Mouse (Mus musculus): ENCODE measurements at regions not wholly inside any gene's neighbourhood (a gene's known extent, or its start where the extent isn't known, plus 50 kb on each side); places are given as distances from the start of the nearest gene placed in this dataset.

DNA sequence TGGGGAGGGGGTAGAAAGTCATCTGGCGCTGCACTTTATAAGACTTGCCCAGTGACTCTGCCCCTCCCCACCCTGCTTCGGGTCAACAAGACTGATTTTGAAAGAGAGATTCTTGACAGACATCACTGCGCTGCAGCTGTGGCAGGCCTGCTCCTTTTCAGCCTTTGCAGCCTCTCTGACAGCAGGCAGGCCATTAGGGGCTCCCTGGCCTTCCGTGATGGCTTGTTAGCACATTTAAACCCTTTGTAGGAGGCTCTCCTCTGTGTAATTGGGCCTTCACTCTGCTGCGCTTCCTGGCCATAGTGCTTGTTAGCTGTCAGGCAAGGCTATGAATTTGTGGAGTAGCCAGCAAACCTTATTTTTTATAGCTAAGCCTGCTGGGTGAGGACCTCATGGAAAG is 232.3 kb upstream of the Wscd1 start:
- TF ChIP-seq CTCF (IDR thresholded peaks at IDR 0.05; ENCODE audit: borderline replicate concordance, extremely low read depth, insufficient read depth, insufficient read length) (no peak), POLR2A (IDR thresholded peaks at IDR 0.05; ENCODE audit: borderline replicate concordance, extremely low read depth, insufficient read depth, insufficient read length, poor library complexity, severe bottlenecking) (no peak)
- peak; percentile 92 for DNase-seq (ENCODE audit: low read depth)

DNA sequence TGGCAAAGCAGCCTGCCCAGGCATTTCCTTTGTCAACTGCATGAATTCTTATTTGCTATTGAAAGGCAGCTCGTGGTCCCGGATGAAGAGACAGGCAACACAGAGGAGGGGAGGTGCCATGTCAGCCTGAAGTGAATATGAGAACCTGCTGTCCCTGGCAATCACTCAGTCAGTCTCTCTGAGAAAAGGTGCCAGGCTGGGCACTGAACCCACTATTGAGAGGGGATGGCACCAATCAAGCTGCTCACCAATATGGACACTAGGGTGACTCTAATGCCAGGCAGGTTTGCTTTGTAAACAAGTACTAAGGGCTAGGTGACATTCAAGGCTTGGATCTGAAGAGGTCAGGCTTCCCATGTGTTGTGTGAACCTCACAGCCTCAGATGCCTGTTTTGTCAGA is 222.0 kb upstream of the Wscd1 start:
- TF ChIP-seq CTCF (IDR thresholded peaks at IDR 0.05; ENCODE audit: borderline replicate concordance, extremely low read depth, insufficient read depth, insufficient read length) (no peak), POLR2A (IDR thresholded peaks at IDR 0.05; ENCODE audit: borderline replicate concordance, extremely low read depth, insufficient read depth, insufficient read length, poor library complexity, severe bottlenecking) (no peak)
- DNase-seq (ENCODE audit: low read depth): no peak

DNA sequence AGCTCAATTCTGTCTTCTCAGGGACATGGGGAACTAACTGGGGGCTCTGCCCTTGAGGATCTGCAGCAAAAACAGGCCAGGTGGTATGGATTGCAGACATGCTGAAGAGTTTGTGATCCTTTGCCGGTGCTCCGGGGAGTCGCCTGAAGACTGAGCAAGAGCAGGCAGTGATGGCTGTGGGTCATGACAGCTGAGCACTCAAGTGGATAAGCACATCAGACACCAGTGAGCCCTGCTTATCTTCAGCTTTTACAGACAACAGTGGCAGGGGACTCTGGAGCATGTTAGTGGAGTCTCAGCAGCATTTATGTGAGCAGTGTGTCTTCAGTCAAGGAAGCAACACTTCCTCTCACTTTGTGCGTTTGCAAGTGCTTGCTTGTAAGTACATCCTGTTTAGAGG is 221.1 kb upstream of the Wscd1 start:
- no peak for DNase-seq (ENCODE audit: low read depth)
- TF ChIP-seq CTCF (IDR thresholded peaks at IDR 0.05; ENCODE audit: borderline replicate concordance, extremely low read depth, insufficient read depth, insufficient read length): no peak
- TF ChIP-seq POLR2A (IDR thresholded peaks at IDR 0.05; ENCODE audit: borderline replicate concordance, extremely low read depth, insufficient read depth, insufficient read length, poor library complexity, severe bottlenecking): no peak

DNA sequence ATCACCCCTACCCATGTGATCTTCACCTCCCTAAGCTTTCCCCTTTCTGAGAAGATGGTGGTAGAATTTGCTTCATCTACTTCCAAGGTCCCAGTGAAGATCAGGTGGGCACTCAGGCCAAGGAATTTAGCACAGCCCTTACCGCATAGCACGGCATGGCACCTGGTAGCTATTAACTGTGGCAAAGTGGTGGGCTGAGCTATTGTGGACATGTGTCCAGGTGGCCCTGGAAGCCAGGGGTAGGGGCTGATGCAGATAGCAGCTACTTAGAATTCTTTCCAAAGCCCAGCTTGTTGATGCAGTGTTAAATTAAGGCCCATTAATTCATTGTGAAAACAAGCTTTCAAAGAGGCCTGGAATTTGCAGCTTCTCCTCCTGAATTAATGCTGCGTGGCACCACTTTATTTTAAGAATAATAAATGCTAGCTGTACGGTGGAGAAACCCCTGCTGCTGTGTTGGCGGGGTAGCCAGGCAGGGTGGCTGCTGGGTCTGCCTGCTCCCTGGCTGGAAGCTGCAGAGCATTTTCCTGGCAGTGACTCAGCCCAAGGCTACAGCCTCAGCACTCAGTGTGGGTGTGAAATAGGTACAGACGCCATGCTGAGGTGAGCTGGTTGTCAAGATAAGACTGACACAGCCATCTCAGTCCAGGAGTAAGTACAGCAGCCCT is 208.4 kb upstream of the Wscd1 start:
- DNase-seq (ENCODE audit: low read depth): peak; percentile 68

DNA sequence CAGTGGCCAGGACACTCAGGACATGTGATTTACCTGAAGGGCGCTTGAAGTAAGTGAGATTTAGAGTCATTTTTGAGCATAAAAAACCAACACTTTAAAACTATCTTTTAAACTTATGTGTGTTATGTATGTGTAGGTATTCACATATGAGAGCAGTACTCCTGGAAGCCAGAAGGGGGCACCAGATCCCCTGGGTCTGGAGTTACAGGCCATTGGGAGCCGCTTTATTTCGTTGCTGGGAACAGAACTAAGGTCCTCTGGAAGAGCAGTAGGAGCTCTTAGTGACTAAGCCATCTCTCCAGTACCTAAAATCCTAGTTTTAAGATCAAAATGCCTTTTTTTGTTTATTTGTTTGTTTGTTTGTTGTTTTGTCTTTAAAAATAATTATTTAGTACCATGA is 192.3 kb upstream of the Wscd1 start:
- DNase-seq (ENCODE audit: low read depth): no peak
- peak; percentile 34; the same call in 1 of the 2 replicates for TF ChIP-seq CTCF (IDR thresholded peaks at IDR 0.05; ENCODE audit: borderline replicate concordance, extremely low read depth, insufficient read depth, insufficient read length)
- TF ChIP-seq POLR2A (IDR thresholded peaks at IDR 0.05; ENCODE audit: borderline replicate concordance, extremely low read depth, insufficient read depth, insufficient read length, poor library complexity, severe bottlenecking): no peak

More for the DNA sequence above, 208.4 kb upstream of the Wscd1 start:
- no peak for TF ChIP-seq POLR2A (IDR thresholded peaks at IDR 0.05; ENCODE audit: borderline replicate concordance, extremely low read depth, insufficient read depth, insufficient read length, poor library complexity, severe bottlenecking)
- no peak for TF ChIP-seq CTCF (IDR thresholded peaks at IDR 0.05; ENCODE audit: borderline replicate concordance, extremely low read depth, insufficient read depth, insufficient read length)

DNA sequence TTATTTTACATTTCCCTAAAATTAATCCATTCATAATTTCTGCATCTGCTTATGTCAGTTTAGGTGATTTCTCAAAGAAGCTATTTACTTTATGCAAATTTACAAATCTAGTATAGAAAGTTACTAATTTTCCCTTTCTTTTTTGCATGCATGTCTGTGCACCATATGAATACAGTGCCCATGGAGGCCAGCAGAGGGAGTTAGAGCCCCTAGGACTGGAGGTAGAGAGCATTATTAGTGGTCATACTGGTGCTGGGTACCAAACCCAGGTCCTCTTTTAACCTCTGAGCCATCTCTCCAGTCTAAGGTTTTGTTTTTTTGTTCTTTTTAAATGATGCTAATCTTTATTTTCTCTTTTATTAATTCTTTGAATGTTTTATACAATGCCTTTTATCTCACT is 184.9 kb upstream of the Wscd1 start:
- DNase-seq (ENCODE audit: low read depth): no peak
- TF ChIP-seq POLR2A (IDR thresholded peaks at IDR 0.05; ENCODE audit: borderline replicate concordance, extremely low read depth, insufficient read depth, insufficient read length, poor library complexity, severe bottlenecking) (no peak), CTCF (IDR thresholded peaks at IDR 0.05; ENCODE audit: borderline replicate concordance, extremely low read depth, insufficient read depth, insufficient read length) (no peak)

DNA sequence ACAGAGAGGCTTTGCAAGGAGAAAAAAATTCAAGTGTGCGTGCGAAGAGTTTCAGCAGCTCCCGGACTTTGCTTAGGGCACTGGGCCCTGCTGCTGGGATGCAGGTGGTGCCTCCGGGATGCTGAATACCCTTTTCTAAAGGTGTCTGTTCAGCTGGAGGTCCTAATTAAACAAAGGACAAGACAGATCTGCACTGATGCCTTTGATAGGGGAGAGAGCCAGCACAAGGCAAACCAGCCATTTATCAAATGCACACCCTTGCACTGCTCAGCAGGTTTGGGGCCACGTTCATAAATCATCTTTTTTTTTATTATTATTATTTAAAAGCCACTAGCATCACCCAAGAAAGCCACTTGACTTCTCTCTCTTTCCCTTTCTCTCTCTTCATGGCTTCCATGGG is 172.9 kb upstream of the Wscd1 start:
- TF ChIP-seq POLR2A (IDR thresholded peaks at IDR 0.05; ENCODE audit: borderline replicate concordance, extremely low read depth, insufficient read depth, insufficient read length, poor library complexity, severe bottlenecking) (no peak), CTCF (IDR thresholded peaks at IDR 0.05; ENCODE audit: borderline replicate concordance, extremely low read depth, insufficient read depth, insufficient read length) (no peak)
- no peak for DNase-seq (ENCODE audit: low read depth)

DNA sequence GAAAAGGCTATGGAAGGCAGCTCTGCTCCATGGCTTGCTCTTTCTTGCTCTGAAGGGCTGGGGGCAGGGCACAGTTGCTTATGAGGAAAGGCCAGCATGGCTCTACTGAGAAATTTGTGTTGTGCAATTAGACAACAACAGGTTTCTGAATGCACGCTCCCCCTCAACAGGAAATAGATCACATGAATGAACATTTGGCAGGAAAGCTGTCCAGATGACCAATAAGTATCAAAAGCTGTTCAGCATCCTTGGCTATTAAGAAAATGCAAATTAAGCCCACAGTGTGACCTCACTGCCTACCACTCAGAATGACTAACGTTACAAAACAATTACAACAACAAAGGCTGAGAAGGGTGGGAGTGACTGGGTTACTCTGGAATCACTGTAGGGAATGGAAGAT is 167.9 kb upstream of the Wscd1 start:
- no peak for TF ChIP-seq CTCF (IDR thresholded peaks at IDR 0.05; ENCODE audit: borderline replicate concordance, extremely low read depth, insufficient read depth, insufficient read length)
- no peak for TF ChIP-seq POLR2A (IDR thresholded peaks at IDR 0.05; ENCODE audit: borderline replicate concordance, extremely low read depth, insufficient read depth, insufficient read length, poor library complexity, severe bottlenecking)
- DNase-seq (ENCODE audit: low read depth): peak; percentile 85

DNA sequence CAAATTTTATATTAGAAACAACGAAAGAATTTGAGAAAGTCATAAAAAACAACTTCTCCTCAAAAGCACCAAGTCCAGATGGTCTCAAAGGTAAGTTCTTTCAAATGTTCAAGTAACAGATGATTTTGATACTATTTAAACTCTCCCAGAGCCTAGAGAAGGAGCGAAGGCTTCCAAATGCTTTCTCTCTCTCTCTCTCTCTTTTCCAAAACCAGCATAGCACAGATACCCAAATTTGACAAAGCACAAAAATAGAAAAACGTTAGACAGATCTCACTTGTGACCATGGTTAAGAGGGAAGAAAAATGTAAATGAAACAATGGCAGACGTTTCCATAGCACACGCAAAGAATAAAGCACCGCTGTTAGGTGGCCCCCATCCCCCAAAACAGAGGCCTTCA is 158.7 kb upstream of the Wscd1 start:
- no peak for TF ChIP-seq POLR2A (IDR thresholded peaks at IDR 0.05; ENCODE audit: borderline replicate concordance, extremely low read depth, insufficient read depth, insufficient read length, poor library complexity, severe bottlenecking)
- TF ChIP-seq CTCF (IDR thresholded peaks at IDR 0.05; ENCODE audit: borderline replicate concordance, extremely low read depth, insufficient read depth, insufficient read length): no peak
- DNase-seq (ENCODE audit: low read depth): no peak

DNA sequence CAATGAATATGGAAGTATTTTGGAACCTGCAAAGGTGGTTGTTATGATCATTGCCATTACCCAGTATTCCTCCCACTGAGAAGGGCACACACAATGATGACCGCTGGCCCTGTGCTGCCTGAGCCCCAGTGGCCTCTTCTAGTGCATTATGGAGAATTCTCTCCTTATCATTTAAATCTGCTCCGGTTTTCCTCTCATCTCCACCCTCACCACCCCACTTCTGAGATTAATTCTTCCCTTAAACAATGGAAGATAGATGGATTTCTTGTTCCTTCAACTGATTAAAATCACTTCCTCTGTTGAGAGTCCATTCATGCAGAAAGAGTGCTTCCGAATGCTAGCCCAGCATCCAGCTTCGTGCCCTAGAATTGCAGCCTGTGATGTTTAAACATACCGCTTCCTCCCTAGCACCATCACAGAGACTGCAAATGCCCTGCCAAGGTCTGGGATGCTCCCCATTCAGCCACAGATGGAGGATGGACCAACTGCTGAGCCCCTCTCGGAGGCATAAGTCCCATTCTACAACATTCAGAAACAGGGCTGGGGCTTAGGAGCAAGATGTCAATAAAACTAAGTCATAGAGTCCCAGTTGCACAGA is 155.4 kb upstream of the Wscd1 start:
- TF ChIP-seq POLR2A (IDR thresholded peaks at IDR 0.05; ENCODE audit: borderline replicate concordance, extremely low read depth, insufficient read depth, insufficient read length, poor library complexity, severe bottlenecking) (no peak), CTCF (IDR thresholded peaks at IDR 0.05; ENCODE audit: borderline replicate concordance, extremely low read depth, insufficient read depth, insufficient read length) (no peak)
- no peak for DNase-seq (ENCODE audit: low read depth)

DNA sequence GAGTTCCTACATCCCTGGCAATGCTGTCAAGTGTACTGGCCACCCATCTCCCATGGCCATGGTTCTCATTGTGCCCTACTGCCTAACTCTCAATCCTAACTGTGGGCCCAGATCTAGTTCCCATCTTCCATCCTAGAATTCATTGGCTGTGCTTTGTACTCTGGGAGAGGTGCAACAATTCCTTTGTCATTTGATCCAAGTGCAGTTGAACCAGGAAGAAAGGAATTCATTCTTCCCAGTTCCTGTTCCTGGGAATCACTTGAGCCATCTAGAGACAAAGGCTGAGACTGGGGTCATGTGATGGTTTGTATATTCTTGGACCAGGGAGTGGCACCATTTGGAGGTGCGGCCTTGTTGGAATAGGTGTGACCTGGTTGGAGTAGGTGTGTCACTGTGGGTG is 152.0 kb upstream of the Wscd1 start:
- no peak for DNase-seq (ENCODE audit: low read depth)
- TF ChIP-seq CTCF (IDR thresholded peaks at IDR 0.05; ENCODE audit: borderline replicate concordance, extremely low read depth, insufficient read depth, insufficient read length) (no peak), POLR2A (IDR thresholded peaks at IDR 0.05; ENCODE audit: borderline replicate concordance, extremely low read depth, insufficient read depth, insufficient read length, poor library complexity, severe bottlenecking) (no peak)

DNA sequence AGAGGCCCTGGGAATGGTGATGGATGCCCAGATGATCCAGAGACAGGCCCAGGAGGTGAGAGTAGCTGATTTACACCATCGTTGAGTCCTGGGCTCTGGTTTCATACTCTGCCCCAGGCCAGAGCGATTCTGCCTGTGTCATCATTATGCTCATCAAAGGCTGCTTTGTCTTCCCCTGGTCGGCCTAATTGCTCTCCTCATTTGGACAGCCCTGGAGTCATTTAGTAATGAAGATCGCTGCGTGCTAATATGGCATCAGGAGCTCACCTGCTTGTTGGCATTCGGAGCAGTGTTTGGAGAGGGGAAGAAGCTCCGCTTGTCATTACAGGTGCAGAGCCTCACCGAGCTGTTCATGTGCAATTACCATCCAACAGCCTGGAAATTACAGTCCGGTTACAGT is 138.9 kb upstream of the Wscd1 start:
- TF ChIP-seq CTCF (IDR thresholded peaks at IDR 0.05; ENCODE audit: borderline replicate concordance, extremely low read depth, insufficient read depth, insufficient read length): no peak
- no peak for TF ChIP-seq POLR2A (IDR thresholded peaks at IDR 0.05; ENCODE audit: borderline replicate concordance, extremely low read depth, insufficient read depth, insufficient read length, poor library complexity, severe bottlenecking)
- DNase-seq (ENCODE audit: low read depth): peak; percentile 58

Measured in brain, embryonic 14.5 days (tissue).